Mouse (Mus musculus) heart, postnatal 10 days (tissue): ENCODE data around the gene Stat5b. TPM values are rescaled to one million over a fixed set of nuclear protein-coding genes. Genes with fewer than 3 reads are reported as not detected.
"Not testable (repeated sequence)": the region's sequence is repeated elsewhere in the genome, so short reads cannot be mapped to it uniquely, and the experiment has no call there.

ENCODE experiments used
- DNase-seq, 2 experiments: peaks; one replicate each; pipeline ENCODE4 v3.0.0; 2021
- intact Hi-C: fragments of 180-260 bp; cut with DNase I; formaldehyde crosslinking; loops from one replicate; pipeline ENCODE4 v1.15.1; 2025
- total RNA-seq, 2 experiments: library from RNA; stranded (reverse); gene quantifications; 2 replicates each; pipeline ENCODE4 v1.2.3; 2021

Gene Stat5b
- total RNA-seq, 2 experiments from 2014 or later, result 52.1 to 58.6 TPM

GRCm38 (mm10) chr11:100818359-100819012 lies 32.0 kb downstream of the Stat5b start:
- intact Hi-C loops, result no loop called here
- DNase-seq, result no peak

- intact Hi-C loops, result no loop called here
- no peak for DNase-seq
These were observed 33.2 kb downstream of the Stat5b start for GRCm38 (mm10) chr11:100817311-100817710.

- no peak for DNase-seq
These were observed 33.7 kb downstream of the Stat5b start for GRCm38 (mm10) chr11:100816801-100817200.

GRCm38 (mm10) chr11:100816342-100816741 lies 34.2 kb downstream of the Stat5b start:
- DNase-seq, result no peak
- intact Hi-C loops, result no loop called here

More at GRCm38 (mm10) chr11:100816801-100817200, 33.7 kb downstream of the Stat5b start:
- intact Hi-C loops, result no loop called here

- intact Hi-C loops, result no loop called here
- DNase-seq, result peak; percentile 81 to 84
These were observed 36.0 kb downstream of the Stat5b start for GRCm38 (mm10) chr11:100814498-100814897.

GRCm38 (mm10) chr11:100811132-100811531 lies 39.4 kb downstream of the Stat5b start:
- no peak for DNase-seq
- intact Hi-C loops, result no loop called here

GRCm38 (mm10) chr11:100810516-100810915 lies 40.0 kb downstream of the Stat5b start:
- DNase-seq, result peak in 1 of 2 experiments; percentile 44
- intact Hi-C loops, result no loop called here

GRCm38 (mm10) chr11:100806380-100807305 lies 43.9 kb downstream of the Stat5b start:
- intact Hi-C loops, result no loop called here
- DNase-seq, result no peak

- intact Hi-C loops, result no loop called here
- DNase-seq, result peak; percentile 57 to 62
These were observed 45.0 kb downstream of the Stat5b start for GRCm38 (mm10) chr11:100805535-100805934.

GRCm38 (mm10) chr11:100804409-100804808 lies 46.1 kb downstream of the Stat5b start:
- intact Hi-C loops, result no loop called here

GRCm38 (mm10) chr11:100799426-100799825 lies 51.1 kb downstream of the Stat5b start:
- no peak for DNase-seq
- intact Hi-C loops, result no loop called here

More at GRCm38 (mm10) chr11:100804409-100804808, 46.1 kb downstream of the Stat5b start:
- DNase-seq, result no peak

GRCm38 (mm10) chr11:100796585-100796984 lies 53.9 kb downstream of the Stat5b start:
- intact Hi-C loops, result no loop called here

GRCm38 (mm10) chr11:100795386-100795785 lies 55.1 kb downstream of the Stat5b start:
- intact Hi-C loops, result no loop called here
- no peak for DNase-seq

More at GRCm38 (mm10) chr11:100796585-100796984, 53.9 kb downstream of the Stat5b start:
- DNase-seq, result no peak

- peak; percentile 66 to 76 for DNase-seq
- intact Hi-C loops, result no loop called here
These were observed 59.0 kb downstream of the Stat5b start for GRCm38 (mm10) chr11:100791457-100792049.

GRCm38 (mm10) chr11:100790644-100791043 lies 59.9 kb downstream of the Stat5b start:
- DNase-seq, result peak; percentile 75 to 76
- intact Hi-C loops, result not testable (repeated sequence)

GRCm38 (mm10) chr11:100789702-100790101 lies 60.8 kb downstream of the Stat5b start:
- intact Hi-C loops, result no loop called here
- DNase-seq, result no peak

GRCm38 (mm10) chr11:100785774-100786173 lies 64.8 kb downstream of the Stat5b start:
- intact Hi-C loops, result no loop called here
- DNase-seq, result no peak

- no peak for DNase-seq
- intact Hi-C loops, result no loop called here
These were observed 66.2 kb downstream of the Stat5b start for GRCm38 (mm10) chr11:100784286-100784685.

- DNase-seq, result no peak
- intact Hi-C loops, result no loop called here
These were observed 68.0 kb downstream of the Stat5b start for GRCm38 (mm10) chr11:100782568-100782967.

- no peak for DNase-seq
- intact Hi-C loops, result no loop called here
These were observed 68.6 kb downstream of the Stat5b start for GRCm38 (mm10) chr11:100781763-100782475.
